Mouse (Mus musculus) MEL (cell line): ENCODE results near the gene Fam32a. TPM values are rescaled to one million over a fixed set of nuclear protein-coding genes. Genes with fewer than 3 reads are reported as not detected.
A peak's percentile ranks its signal among the peaks of the same experiment; 100 is the strongest.

ENCODE experiments used
- DNase-seq: peaks from one replicate; pipeline ENCODE4 v3.0.0; 2011; ENCODE audit warnings: low read depth, low spot score
- H3K27ac ChIP-seq: 2 replicates; pipeline ENCODE4 v1.5.1; 2012; ENCODE audit warnings: low read depth, mild to moderate bottlenecking, control low read depth, low read length, moderate library complexity; ENCODE audit not compliant: control insufficient read depth
- H3K27me3 ChIP-seq, 2 experiments: fragments of 150-350 bp in 1 of 2; sonication (generic) in 1 of 2; 2 replicates each; pipeline ENCODE4 v1.6.1; 2012; ENCODE audit warnings: low read length in 2 of 2, mild to moderate bottlenecking in 2 of 2, improper control_type of control experiment in 1 of 2, moderate library complexity in 1 of 2; ENCODE audit not compliant: insufficient read depth in 2 of 2, control insufficient read depth in 1 of 2
- H3K36me3 ChIP-seq, 2 experiments: 2 replicates each; pipeline ENCODE4 v1.6.1; 2012 to 2014; ENCODE audit warnings: low read length in 2 of 2, improper control_type of control experiment in 1 of 2, inconsistent platforms in 1 of 2, mild to moderate bottlenecking in 1 of 2; ENCODE audit not compliant: insufficient read depth in 2 of 2, control insufficient read depth in 1 of 2
- H3K4me1 ChIP-seq, 2 experiments: fragments of 150-350 bp in 1 of 2; sonication (generic) in 1 of 2; 2 replicates each; pipeline ENCODE4 v1.6.1; 2012; ENCODE audit warnings: low read length in 2 of 2, improper control_type of control experiment in 1 of 2, mild to moderate bottlenecking in 1 of 2; ENCODE audit not compliant: insufficient read depth in 2 of 2, control insufficient read depth in 1 of 2
- H3K4me3 ChIP-seq, 2 experiments: fragments of 150-350 bp in 1 of 2; sonication (generic) in 1 of 2; 2 replicates each; pipeline ENCODE4 v1.5.1; 2012; ENCODE audit warnings: low read depth in 2 of 2, low read length in 2 of 2, mild to moderate bottlenecking in 2 of 2, moderate library complexity in 2 of 2, control low read depth in 1 of 2, improper control_type of control experiment in 1 of 2; ENCODE audit not compliant: control insufficient read depth in 1 of 2, insufficient read depth in 1 of 2
- H3K79me2 ChIP-seq: 2 replicates; pipeline ENCODE4 v1.6.1; 2012; ENCODE audit warnings: mild to moderate bottlenecking, low read length, moderate library complexity; ENCODE audit not compliant: control insufficient read depth, poor library complexity, insufficient read depth
- H3K9ac ChIP-seq: 2 replicates; pipeline ENCODE4 v1.6.1; 2012; ENCODE audit warnings: low read depth, mild to moderate bottlenecking, control low read depth, low read length, moderate library complexity; ENCODE audit not compliant: control insufficient read depth, poor library complexity, severe bottlenecking
- H3K9me3 ChIP-seq: fragments of 150-350 bp; sonication (generic); replicated peaks from 2 replicates; pipeline ENCODE4 v1.6.1; 2012; ENCODE audit warnings: mild to moderate bottlenecking, low read length, improper control_type of control experiment, moderate library complexity; ENCODE audit not compliant: insufficient read depth
- CHD1 ChIP-seq: IDR thresholded peaks from 2 replicates; pipeline ENCODE4 v1.6.1; 2012; ENCODE audit warnings: low read depth, mild to moderate bottlenecking, inconsistent platforms, low read length, improper control_type of control experiment
- CTCF ChIP-seq, 3 experiments: IDR thresholded peaks in 2 of 3; conservative IDR thresholded peaks in 1 of 3; 2 replicates each; pipeline ENCODE4 v1.5.1; 2011 to 2012; ENCODE audit warnings: low read length in 3 of 3, low read depth in 2 of 3, mild to moderate bottlenecking in 2 of 3, improper control_type of control experiment in 1 of 3, inconsistent platforms in 1 of 3, mixed read lengths in 1 of 3, moderate library complexity in 1 of 3; ENCODE audit not compliant: control insufficient read depth in 1 of 3, insufficient read depth in 1 of 3, poor library complexity in 1 of 3, severe bottlenecking in 1 of 3
- EP300 ChIP-seq, 2 experiments: IDR thresholded peaks; 2 replicates each; pipeline ENCODE4 v1.6.1; 2011; ENCODE audit warnings: improper control_type of control experiment in 2 of 2, low read length in 2 of 2, low read depth in 1 of 2, mild to moderate bottlenecking in 1 of 2
- MAFK ChIP-seq: IDR thresholded peaks from 2 replicates; pipeline ENCODE4 v1.6.1; 2011; ENCODE audit warnings: low read depth, mild to moderate bottlenecking, low read length, improper control_type of control experiment, borderline replicate concordance
- MYC ChIP-seq: IDR thresholded peaks from 2 replicates; pipeline ENCODE4 v1.6.1; 2011; ENCODE audit warnings: low read depth, mild to moderate bottlenecking, low read length, improper control_type of control experiment, moderate library complexity
- POLR2A ChIP-seq, 2 experiments: IDR thresholded peaks; 2 replicates each; pipeline ENCODE4 v1.6.1; 2011 to 2012; ENCODE audit warnings: low read length in 2 of 2, mild to moderate bottlenecking in 2 of 2, control low read depth in 1 of 2, improper control_type of control experiment in 1 of 2, low read depth in 1 of 2, moderate library complexity in 1 of 2; ENCODE audit not compliant: control insufficient read depth in 1 of 2, insufficient read depth in 1 of 2, poor library complexity in 1 of 2
- RAD21 ChIP-seq: IDR thresholded peaks from 2 replicates; pipeline ENCODE4 v1.6.1; 2011; ENCODE audit warnings: mild to moderate bottlenecking, low read depth, low read length, improper control_type of control experiment
- SMC3 ChIP-seq: IDR thresholded peaks from 2 replicates; pipeline ENCODE4 v1.6.1; 2011; ENCODE audit warnings: low read depth, low read length, improper control_type of control experiment
- TAL1 ChIP-seq: IDR thresholded peaks from 2 replicates; pipeline ENCODE4 v1.6.1; 2012; ENCODE audit warnings: mild to moderate bottlenecking, inconsistent platforms, low read length, moderate library complexity, mixed read lengths
- TBP ChIP-seq: IDR thresholded peaks from 2 replicates; pipeline ENCODE4 v1.8.0; 2011; ENCODE audit warnings: low read depth, low read length, improper control_type of control experiment
- TCF12 ChIP-seq: IDR thresholded peaks from 2 replicates; pipeline ENCODE4 v1.6.1; 2014; ENCODE audit warnings: low read depth, mild to moderate bottlenecking, inconsistent platforms, low read length, improper control_type of control experiment, moderate library complexity
- ZC3H11A ChIP-seq: IDR thresholded peaks from 2 replicates; pipeline ENCODE4 v1.6.1; 2012; ENCODE audit warnings: low read depth, mild to moderate bottlenecking, inconsistent platforms, low read length, improper control_type of control experiment
- ZNF384 ChIP-seq: IDR thresholded peaks from 2 replicates; pipeline ENCODE4 v1.6.1; 2012; ENCODE audit warnings: low read depth, mild to moderate bottlenecking, inconsistent platforms, low read length, improper control_type of control experiment
- polyA plus RNA-seq, 2 experiments: library from polyadenylated mRNA; stranded (reverse) in 1 of 2; unstranded in 1 of 2; fragments of >175 nt in 1 of 2; fragments of >200 nt in 1 of 2; gene quantifications; 2 replicates each; pipeline versions ENCODE4 v1.2.1 to v1.2.4; 2012; ENCODE audit warnings: low replicate concordance in 2 of 2, low read depth in 1 of 2; ENCODE audit not compliant: insufficient read length in 2 of 2, insufficient read depth in 1 of 2, missing spikeins in 1 of 2
- total RNA-seq: library from RNA; depleted of rRNA; stranded (reverse); fragments of 300-350 nt; gene quantifications from 2 replicates; pipeline ENCODE4 v1.2.3, GENCODE M21; 2012

The Fam32a gene
- total and polyA plus RNA-seq, 3 experiments: 45.5 to 45.9 TPM; not detected in 1

DNA sequence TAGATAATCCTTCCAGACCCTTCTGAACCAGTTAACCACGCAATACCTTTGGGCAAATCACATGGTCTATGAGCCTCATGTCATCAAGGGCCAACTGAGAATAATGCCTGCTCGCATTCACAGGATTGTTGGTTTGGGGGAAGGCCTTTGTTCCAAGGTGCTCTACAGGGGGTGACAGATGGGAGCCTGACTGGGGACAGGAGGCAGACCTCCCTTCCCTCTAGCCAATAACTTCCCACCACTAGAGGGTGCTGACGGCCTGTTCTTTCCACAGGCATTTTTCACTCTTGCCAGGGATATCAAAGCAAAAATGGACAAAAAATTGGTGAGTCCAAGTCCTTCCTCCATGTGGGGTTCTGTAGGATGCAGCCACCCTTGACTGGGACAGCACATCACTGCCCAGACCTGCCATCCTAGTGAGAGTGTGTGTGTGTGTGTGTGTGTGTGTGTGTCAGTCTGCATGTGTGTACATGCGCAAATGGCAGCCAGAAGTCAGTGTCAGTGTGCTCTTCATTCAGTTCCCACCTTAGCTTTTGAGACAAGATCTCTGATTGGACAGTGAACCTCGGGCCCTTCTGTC, 42.1 kb upstream of the Fam32a start:
- no peaks in the 10 kb centered on the region for H3K9me3 ChIP-seq
- H3K36me3 ChIP-seq: peaks cover 0 to 3% of the 10 kb centered on the region in 2 experiments; a peak in 1 of 4 replicates
- H3K4me3 ChIP-seq: no peak overlapping the region
- no peak overlapping the region for H3K9ac ChIP-seq
- H3K27ac ChIP-seq: no peak overlapping the region
- no peaks in the 10 kb centered on the region; a peak in 1 of 4 replicates for H3K4me1 ChIP-seq
- 0 out of 2 replicates have a peak, but pooled peaks have one; percentile 41 for TF ChIP-seq ZC3H11A
- TF ChIP-seq CTCF (IDR thresholded peaks at IDR 0.05 in 2 of 3, conservative IDR thresholded peaks at IDR 0.05 in 1 of 3; ENCODE audit: control insufficient read depth in 1 of 3, insufficient read depth in 1 of 3, low read depth in 2 of 3, low read length in 3 of 3, poor library complexity in 1 of 3, severe bottlenecking in 1 of 3): peak; percentile 45 to 66 (median 63)
- TF ChIP-seq SMC3: peak; percentile 58
- TF ChIP-seq POLR2A (IDR thresholded peaks at IDR 0.05; ENCODE audit: control insufficient read depth in 1 of 2, insufficient read depth in 1 of 2, low read depth in 1 of 2, low read length in 2 of 2, poor library complexity in 1 of 2): no peak
- TF ChIP-seq RAD21: peak; percentile 59
- no peaks in the 10 kb centered on the region for H3K27me3 ChIP-seq
- H3K79me2 ChIP-seq: no peaks in the 10 kb centered on the region
- DNase-seq: peak; percentile 64

DNA sequence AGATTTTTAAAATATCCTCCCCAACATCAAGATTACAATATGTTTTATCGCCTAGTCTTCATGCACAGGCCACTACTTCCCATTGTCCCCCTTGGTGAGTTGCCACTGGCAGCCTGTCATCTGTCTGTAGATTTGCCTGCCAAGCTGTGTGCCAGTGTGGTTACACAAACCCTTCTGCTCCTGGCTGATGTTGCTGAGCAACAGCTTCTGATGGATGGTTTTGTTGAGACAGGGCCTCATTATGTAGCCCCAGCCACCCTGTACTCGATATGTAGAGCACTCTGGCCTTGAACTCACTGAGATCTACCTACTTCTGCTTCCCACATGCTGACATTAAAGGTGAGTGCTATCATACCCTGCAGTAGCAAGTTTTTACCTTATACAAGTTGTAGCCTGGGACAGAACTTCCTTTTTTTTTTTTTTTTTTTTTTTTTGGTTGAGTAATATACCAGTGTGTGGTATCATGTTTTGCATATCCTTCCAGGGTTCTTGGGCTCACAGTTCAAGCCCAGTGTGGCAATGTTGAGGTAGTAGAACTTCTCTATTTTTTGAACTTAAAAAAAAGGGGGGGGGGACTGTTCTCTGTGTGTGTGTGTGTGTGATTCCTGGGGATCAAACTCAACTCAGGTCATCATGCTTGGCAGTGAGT, 35.9 kb upstream of the Fam32a start:
- Histone ChIP-seq H3K79me2 (no peaks in the 10 kb centered on the region), H3K9me3 (no peaks in the 10 kb centered on the region), H3K36me3 (peaks cover 0 to 3% of the 10 kb centered on the region in 2 experiments; a peak in 2 of 4 replicates), H3K9ac (no peak overlapping the region), H3K27ac (no peak overlapping the region), H3K4me3 (no peak overlapping the region), H3K27me3 (no peaks in the 10 kb centered on the region), H3K4me1 (peaks cover 0 to 4% of the 10 kb centered on the region in 2 experiments; a peak in 2 of 4 replicates)
- TF ChIP-seq TAL1 (no peak), EP300 (IDR thresholded peaks at IDR 0.05; ENCODE audit: low read depth in 1 of 2, low read length in 2 of 2) (peak in 1 of 2 experiments; percentile 36; a peak in 1 of 4 replicates), ZNF384 (peak; percentile 99), MYC (peak; percentile 53; the same call in 1 of the 2 replicates), TBP (0 out of 2 replicates have a peak, but pooled peaks have one; percentile 33), TCF12 (no peak)
- DNase-seq: peak; percentile 73

DNA sequence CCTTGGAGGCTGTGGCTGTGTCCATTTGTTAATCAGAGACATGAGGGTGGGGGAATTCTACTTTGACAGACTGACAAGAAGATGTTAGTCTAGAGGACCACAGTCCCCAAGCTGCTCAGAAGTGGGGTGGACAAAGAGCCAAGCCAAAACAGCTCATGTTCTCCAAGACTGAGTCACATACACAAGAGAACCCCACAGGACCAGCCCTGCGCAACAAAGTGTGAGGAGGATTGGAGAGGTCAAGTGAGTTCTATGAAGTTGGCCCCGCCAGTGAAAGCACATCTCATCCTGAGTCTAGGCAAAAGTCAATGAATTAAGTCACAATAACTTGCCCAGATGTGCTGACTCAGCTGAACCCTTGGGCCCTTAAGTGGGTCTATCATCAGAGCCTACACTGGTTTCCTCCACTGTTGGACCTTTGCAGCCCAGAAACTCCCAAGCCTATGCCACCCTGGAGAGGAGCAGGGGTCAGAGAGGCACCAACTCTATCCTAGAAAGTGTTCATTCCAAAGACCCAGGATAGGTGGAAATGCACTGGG, 31.7 kb upstream of the Fam32a start:
- H3K9ac ChIP-seq: no peak overlapping the region
- DNase-seq: no peak

More for the DNA sequence above, 31.7 kb upstream of the Fam32a start:
- H3K4me1 ChIP-seq: peaks cover 0 to 4% of the 10 kb centered on the region in 2 experiments; a peak in 2 of 4 replicates
- H3K79me2 ChIP-seq: no peaks in the 10 kb centered on the region
- no peaks in the 10 kb centered on the region for H3K27me3 ChIP-seq
- H3K9me3 ChIP-seq: no peaks in the 10 kb centered on the region
- no peak overlapping the region for H3K4me3 ChIP-seq
- no peak overlapping the region for H3K27ac ChIP-seq
- H3K36me3 ChIP-seq: peaks cover 0 to 3% of the 10 kb centered on the region in 2 experiments; a peak in 2 of 4 replicates
- TF ChIP-seq MAFK (peak; percentile 43; the same call in 1 of the 2 replicates), CHD1 (no peak), MYC (no peak)
- TF ChIP-seq, all 39 proteins: peak for 1
